Mouse (Mus musculus) ES-E14 (cell line): ENCODE results near the gene Pnpt1. TPM values are rescaled to one million over a fixed set of nuclear protein-coding genes. Genes with fewer than 3 reads are reported as not detected.

Source experiments
- DNase-seq: peaks from one replicate; pipeline ENCODE4 v3.0.0-alpha.2; 2013; ENCODE audit warnings: low read depth, low spot score
- H3K27ac ChIP-seq: 2 replicates; pipeline ENCODE4 v1.5.1; 2012; ENCODE audit warnings: low read depth, mild to moderate bottlenecking, low read length, moderate library complexity, mixed read lengths; ENCODE audit not compliant: poor library complexity, insufficient read depth, severe bottlenecking
- H3K36me3 ChIP-seq: 2 replicates; pipeline ENCODE4 v1.6.1; 2012; ENCODE audit warnings: mild to moderate bottlenecking, low read length, moderate library complexity, mixed read lengths; ENCODE audit not compliant: control insufficient read depth, poor library complexity, insufficient read depth, severe bottlenecking
- H3K4me1 ChIP-seq, 2 experiments: fragments of 150-350 bp in 1 of 2; sonication (generic) in 1 of 2; 2 replicates each; pipeline ENCODE4 v1.6.1; 2012; ENCODE audit warnings: low read length in 2 of 2, mild to moderate bottlenecking in 1 of 2, mixed read lengths in 1 of 2; ENCODE audit not compliant: control insufficient read depth in 2 of 2, insufficient read depth in 2 of 2, poor library complexity in 1 of 2
- H3K4me3 ChIP-seq, 2 experiments: fragments of 150-350 bp in 1 of 2; sonication (generic) in 1 of 2; 2 replicates each; pipeline ENCODE4 v1.5.1; 2012; ENCODE audit warnings: low read length in 2 of 2, low read depth in 1 of 2, mild to moderate bottlenecking in 1 of 2, mixed read lengths in 1 of 2; ENCODE audit not compliant: insufficient read depth in 1 of 2, poor library complexity in 1 of 2, severe bottlenecking in 1 of 2
- H3K9ac ChIP-seq: 2 replicates; pipeline ENCODE4 v1.6.1; 2012; ENCODE audit warnings: low read depth, mild to moderate bottlenecking, low read length, mixed read lengths; ENCODE audit not compliant: poor library complexity, insufficient read depth, severe bottlenecking
- H3K9me3 ChIP-seq: fragments of 150-350 bp; sonication (generic); 2 replicates; pipeline ENCODE4 v1.6.1; 2012; ENCODE audit warnings: low read depth, mild to moderate bottlenecking, low read length; ENCODE audit not compliant: control insufficient read depth, insufficient read depth
- CHD2 ChIP-seq: IDR thresholded peaks from 2 replicates; pipeline ENCODE4 v1.6.1; 2014; ENCODE audit warnings: mild to moderate bottlenecking, low read depth, low read length, inconsistent platforms
- HCFC1 ChIP-seq: IDR thresholded peaks from 2 replicates; pipeline ENCODE4 v1.6.1; 2012; ENCODE audit warnings: low read length, inconsistent platforms, borderline replicate concordance; ENCODE audit not compliant: insufficient read depth
- MAFK ChIP-seq: IDR thresholded peaks from 2 replicates; pipeline ENCODE4 v1.6.1; 2014; ENCODE audit warnings: mild to moderate bottlenecking, low read depth, low read length, inconsistent platforms; ENCODE audit not compliant: insufficient read depth
- ZC3H11A ChIP-seq: IDR thresholded peaks from 2 replicates; pipeline ENCODE4 v1.6.1; 2012; ENCODE audit warnings: low read depth, mild to moderate bottlenecking, inconsistent platforms, low read length, borderline replicate concordance
- ZNF384 ChIP-seq: IDR thresholded peaks from 2 replicates; pipeline ENCODE4 v1.6.1; 2012; ENCODE audit warnings: low read depth, low read length, inconsistent platforms
- in situ Hi-C, 2 experiments: fragments of 600-800 bp; cut with MboI; formaldehyde crosslinking; loops; one replicate each; pipeline ENCODE4 v1.15.1; 2025; ENCODE audit warnings: low sequenced_read_pairs in 2 of 2, inconsistent platforms in 1 of 2; ENCODE audit not compliant: unreplicated experiment in 2 of 2
- total RNA-seq: library from RNA; depleted of rRNA; stranded (reverse); fragments of 300-350 nt; gene quantifications from 2 replicates; pipeline ENCODE4 v1.2.3, GENCODE M21; 2012; rRNA removed

The Pnpt1 gene
- total RNA-seq, 1 experiment: 74.2 TPM

- TF ChIP-seq ZC3H11A (no peak), HCFC1 (no peak), ZNF384 (no peak), MAFK (no peak), CHD2 (no peak)
- DNase-seq: no peak
- H3K36me3 ChIP-seq: no peaks in the 10 kb centered on the region; the same call in 1 of the 2 replicates
Measured at GRCm38 (mm10) chr11:29181751-29182150, 51.2 kb downstream of the Pnpt1 start.

GRCm38 (mm10) chr11:29188981-29189380 lies 58.4 kb downstream of the Pnpt1 start:
- in situ Hi-C loops: no loop called here
- Histone ChIP-seq H3K36me3 (no peaks in the 10 kb centered on the region), H3K27ac (no peak overlapping the region), H3K9ac (no peak overlapping the region), H3K4me3 (no peak overlapping the region), H3K4me1 (no peaks in the 10 kb centered on the region), H3K9me3 (no peaks in the 10 kb centered on the region)
- no peak for DNase-seq
- TF ChIP-seq ZNF384: no peak
- TF ChIP-seq ZC3H11A: no peak
- TF ChIP-seq HCFC1: no peak
- no peak for TF ChIP-seq MAFK
- no peak for TF ChIP-seq CHD2

More at GRCm38 (mm10) chr11:29181751-29182150, 51.2 kb downstream of the Pnpt1 start:
- in situ Hi-C loops: no loop called here
- Histone ChIP-seq H3K27ac (no peak overlapping the region), H3K4me3 (no peak overlapping the region), H3K4me1 (no peaks in the 10 kb centered on the region), H3K9me3 (no peaks in the 10 kb centered on the region), H3K9ac (no peak overlapping the region)

- peak; percentile 12 for DNase-seq
Measured at GRCm38 (mm10) chr11:29203653-29204052, 73.1 kb downstream of the Pnpt1 start.

GRCm38 (mm10) chr11:29209774-29210173 lies 79.2 kb downstream of the Pnpt1 start:
- peaks cover 3% of the 10 kb centered on the region for H3K36me3 ChIP-seq

More at GRCm38 (mm10) chr11:29203653-29204052, 73.1 kb downstream of the Pnpt1 start:
- Histone ChIP-seq H3K4me1 (no peaks in the 10 kb centered on the region), H3K27ac (no peak overlapping the region), H3K9ac (no peak overlapping the region), H3K36me3 (no peaks in the 10 kb centered on the region; the same call in none of the 2 replicates), H3K9me3 (no peaks in the 10 kb centered on the region), H3K4me3 (no peak overlapping the region)
- in situ Hi-C loops: no loop called here
- TF ChIP-seq MAFK: no peak
- no peak for TF ChIP-seq ZC3H11A
- TF ChIP-seq ZNF384: no peak
- no peak for TF ChIP-seq HCFC1
- no peak for TF ChIP-seq CHD2

More at GRCm38 (mm10) chr11:29209774-29210173, 79.2 kb downstream of the Pnpt1 start:
- Histone ChIP-seq H3K4me3 (no peak overlapping the region), H3K4me1 (no peaks in the 10 kb centered on the region), H3K9ac (no peak overlapping the region), H3K27ac (no peak overlapping the region), H3K9me3 (no peaks in the 10 kb centered on the region)
- TF ChIP-seq ZNF384 (no peak), MAFK (no peak), HCFC1 (no peak)
- DNase-seq: no peak
- in situ Hi-C loops: no loop called here

Other genes starting within 250 kb of the Pnpt1 start
- gene Ppp4r3b, start 42.1 kb downstream of the Pnpt1 start, total RNA-seq: 47.1 and 58.8 TPM in 2 replicates
- gene Cfap36, start 116.7 kb downstream of the Pnpt1 start, total RNA-seq: 12.3 and 20.3 TPM in 2 replicates
- 13.9 and 15.3 TPM in 2 replicates for gene Ccdc88a, start 242.9 kb downstream of the Pnpt1 start, total RNA-seq